Mouse (Mus musculus) thymus, adult 2 months (tissue): ENCODE results near the gene Map3k20.

Experiments used
- CTCF ChIP-seq: fragments of 200-500 bp; IDR thresholded peaks from 2 replicates; pipeline ENCODE4 v1.5.1; 2012; ENCODE audit warnings: mild to moderate bottlenecking, control low read depth, low read length, moderate library complexity, borderline replicate concordance; ENCODE audit not compliant: control insufficient read depth, poor library complexity, insufficient read depth; ENCODE audit errors: extremely low read depth
- POLR2A ChIP-seq: fragments of 200-500 bp; IDR thresholded peaks from 2 replicates; pipeline ENCODE4 v1.6.1; 2012; ENCODE audit warnings: mild to moderate bottlenecking, low read length, control low read depth, moderate library complexity; ENCODE audit not compliant: control insufficient read depth, poor library complexity, insufficient read depth; ENCODE audit errors: extremely low read depth

- TF ChIP-seq POLR2A (no peak), CTCF (no peak)
These were observed 190.0 kb downstream of the Map3k20 start for GRCm38 (mm10) chr2:72475423-72475796.
